Mouse (Mus musculus) kidney, adult 2 months (tissue): ENCODE measurements around the gene Clstn1. TPM values are rescaled to one million over a fixed set of nuclear protein-coding genes. Genes with fewer than 3 reads are reported as not detected.

Experiments used
- DNase-seq: peaks from one replicate; pipeline ENCODE4 v3.0.0; 2021
- H3K27ac ChIP-seq: fragments of 200-500 bp; 2 replicates; pipeline ENCODE4 v1.5.1; 2012; ENCODE audit warnings: low read depth, low read length, control low read depth, inconsistent platforms; ENCODE audit not compliant: insufficient read depth
- H3K27me3 ChIP-seq: fragments of 200-500 bp; replicated peaks from 2 replicates; pipeline ENCODE4 v1.6.1; 2012; ENCODE audit warnings: mild to moderate bottlenecking, moderate library complexity, low read length, inconsistent platforms; ENCODE audit not compliant: control insufficient read depth, insufficient read depth
- H3K36me3 ChIP-seq: fragments of 200-500 bp; 2 replicates; pipeline ENCODE4 v1.6.1; 2012; ENCODE audit warnings: mild to moderate bottlenecking, moderate library complexity, low read length, inconsistent platforms; ENCODE audit not compliant: control insufficient read depth, insufficient read depth
- H3K4me1 ChIP-seq: fragments of 200-500 bp; 2 replicates; pipeline ENCODE4 v1.6.1; 2011; ENCODE audit warnings: low read length; ENCODE audit not compliant: control insufficient read depth, insufficient read depth
- H3K4me3 ChIP-seq: fragments of 200-500 bp; 2 replicates; pipeline ENCODE4 v1.5.1; 2011; ENCODE audit warnings: mild to moderate bottlenecking, low read depth, low read length, control low read depth; ENCODE audit not compliant: insufficient read depth
- CTCF ChIP-seq: fragments of 200-500 bp; conservative IDR thresholded peaks from 2 replicates; pipeline ENCODE4 v1.5.1; 2011; ENCODE audit warnings: low read depth, mild to moderate bottlenecking, control low read depth, low read length, moderate library complexity, mixed read lengths; ENCODE audit not compliant: insufficient read depth, insufficient read length
- POLR2A ChIP-seq: fragments of 200-500 bp; IDR thresholded peaks from one replicate; pipeline ENCODE4 v1.6.1; 2011; ENCODE audit warnings: low read depth, low read length, control low read depth
- WGBS: fragments of 180-500 bp; shearing (Covaris S2); methylation state at CpG from one replicate; pipeline ENCODE4 v1.1.7; 2018; 5-methylcytosine and 5-hydroxymethylcytosine counted together
- polyA plus RNA-seq: library from polyadenylated mRNA; depleted of rRNA; stranded (reverse); fragments of >200 nt; gene quantifications from 2 replicates; pipeline ENCODE4 v1.2.3, GENCODE M21; 2012

Clstn1 gene
- polyA plus RNA-seq, 1 experiment: 44.9 TPM

DNA sequence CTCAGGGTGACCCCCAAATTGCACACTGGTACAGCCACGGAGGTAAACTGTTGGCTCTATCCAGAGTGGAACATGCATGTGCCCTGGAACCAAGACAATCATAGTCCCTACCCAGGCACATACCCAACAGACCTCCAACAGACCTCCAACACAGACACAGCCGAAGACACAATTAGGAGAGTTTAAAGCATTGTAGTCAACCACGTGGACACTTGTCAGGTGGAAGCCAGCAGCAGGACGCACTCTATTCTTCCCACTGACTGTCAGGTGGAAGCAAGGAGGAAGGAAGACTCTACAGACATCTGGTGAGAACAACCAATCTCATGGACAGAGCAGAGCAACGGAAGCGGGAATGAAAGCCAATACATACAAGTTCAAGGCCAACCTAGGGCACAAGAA lies 79.4 kb downstream of the Clstn1 start:
- no peak for TF ChIP-seq POLR2A
- no peak for TF ChIP-seq CTCF
- H3K4me3 ChIP-seq: no peak overlapping the region
- no peak for DNase-seq
- 90% methylated on average over 6 of the region's 6 CpGs for WGBS
- H3K27me3 ChIP-seq: no peaks in the 10 kb centered on the region
- no peaks in the 10 kb centered on the region for H3K4me1 ChIP-seq
- no peak overlapping the region for H3K27ac ChIP-seq
- H3K36me3 ChIP-seq: no peaks in the 10 kb centered on the region

- no peak for TF ChIP-seq CTCF
- no peak for TF ChIP-seq POLR2A
- H3K27ac ChIP-seq: no peak overlapping the region
- 94% methylated on average over 6 of the region's 6 CpGs for WGBS
- no peak for DNase-seq
- no peaks in the 10 kb centered on the region for H3K36me3 ChIP-seq
- no peaks in the 10 kb centered on the region for H3K4me1 ChIP-seq
- H3K4me3 ChIP-seq: no peak overlapping the region
- no peaks in the 10 kb centered on the region for H3K27me3 ChIP-seq
Measured at GRCm38 (mm10) chr4:149671175-149671574, 84.9 kb downstream of the Clstn1 start.

GRCm38 (mm10) chr4:149672747-149673146 lies 86.5 kb downstream of the Clstn1 start:
- no peak for DNase-seq
- no peak overlapping the region for H3K27ac ChIP-seq
- no peaks in the 10 kb centered on the region for H3K36me3 ChIP-seq
- WGBS: 93% methylated on average over 5 of the region's 5 CpGs
- H3K4me1 ChIP-seq: no peaks in the 10 kb centered on the region
- TF ChIP-seq CTCF (no peak), POLR2A (no peak)
- H3K27me3 ChIP-seq: no peaks in the 10 kb centered on the region
- no peak overlapping the region for H3K4me3 ChIP-seq

- H3K4me1 ChIP-seq: no peaks in the 10 kb centered on the region
- no peaks in the 10 kb centered on the region for H3K27me3 ChIP-seq
- peak overlapping the region; percentile 44; the same call in 1 of the 2 replicates for H3K4me3 ChIP-seq
- H3K36me3 ChIP-seq: no peaks in the 10 kb centered on the region
- TF ChIP-seq POLR2A: no peak
- TF ChIP-seq CTCF: no peak
- no peak for DNase-seq
- H3K27ac ChIP-seq: no peak overlapping the region
- WGBS: 30% methylated on average over 8 of the region's 8 CpGs
Measured at GRCm38 (mm10) chr4:149674814-149675377, 88.6 kb downstream of the Clstn1 start.

GRCm38 (mm10) chr4:149675378-149676261 lies 89.4 kb downstream of the Clstn1 start:
- 4% methylated on average over 60 of the region's 60 CpGs for WGBS

GRCm38 (mm10) chr4:149678006-149678405 lies 91.7 kb downstream of the Clstn1 start:
- no peak overlapping the region for H3K4me3 ChIP-seq
- H3K27ac ChIP-seq: no peak overlapping the region
- 73% methylated on average over 1 of the region's 1 CpGs for WGBS
- TF ChIP-seq CTCF (no peak), POLR2A (no peak)
- H3K4me1 ChIP-seq: no peaks in the 10 kb centered on the region
- no peaks in the 10 kb centered on the region for H3K27me3 ChIP-seq
- DNase-seq: no peak
- H3K36me3 ChIP-seq: no peaks in the 10 kb centered on the region

More at GRCm38 (mm10) chr4:149675378-149676261, 89.4 kb downstream of the Clstn1 start:
- H3K27me3 ChIP-seq: no peaks in the 10 kb centered on the region
- no peak overlapping the region for H3K27ac ChIP-seq
- TF ChIP-seq POLR2A (no peak), CTCF (no peak)
- peak overlapping the region; percentile 44 for H3K4me3 ChIP-seq
- DNase-seq: peak; percentile 73
- no peaks in the 10 kb centered on the region for H3K36me3 ChIP-seq
- H3K4me1 ChIP-seq: no peaks in the 10 kb centered on the region
